Mouse (Mus musculus) stomach, embryonic 14.5 days (tissue): Measurements from ENCODE around the gene Pola1. TPM values are rescaled to one million over a fixed set of nuclear protein-coding genes. Genes with fewer than 3 reads are reported as not detected.

ENCODE experiments used
- ATAC-seq: fragments of 200-750 bp; cut with Nextera tagmentation; 2 replicates; pipeline ENCODE4 v1.8.0; 2017; ENCODE audit warnings: low read depth, moderate TSS enrichment; ENCODE audit not compliant: insufficient number of reproducible peaks, insufficient read depth, low FRiP score
- H3K27ac ChIP-seq: fragments of 300-500 bp; sonication (generic); 2 replicates; pipeline ENCODE4 v1.5.1; 2014; ENCODE audit warnings: mild to moderate bottlenecking, low read length, moderate library complexity, mixed read lengths
- H3K27me3 ChIP-seq: fragments of 300-500 bp; sonication (generic); 2 replicates; pipeline ENCODE4 v1.6.1; 2014; ENCODE audit warnings: low read length, control low read depth, mixed read lengths; ENCODE audit not compliant: control insufficient read depth, insufficient read depth
- H3K36me3 ChIP-seq: fragments of 300-500 bp; sonication (generic); 2 replicates; pipeline ENCODE4 v1.6.1; 2014; ENCODE audit warnings: mild to moderate bottlenecking, control low read depth, low read length, moderate library complexity, mixed read lengths; ENCODE audit not compliant: control insufficient read depth, insufficient read depth
- H3K4me1 ChIP-seq: fragments of 300-500 bp; sonication (generic); 2 replicates; pipeline ENCODE4 v1.6.1; 2014; ENCODE audit warnings: low read length, control low read depth, mixed read lengths; ENCODE audit not compliant: control insufficient read depth, insufficient read depth
- H3K4me2 ChIP-seq: fragments of 300-500 bp; sonication (generic); replicated peaks from 2 replicates; pipeline ENCODE4 v1.6.1; 2014; ENCODE audit warnings: low read depth, low read length, control low read depth
- H3K4me3 ChIP-seq: fragments of 300-500 bp; sonication (generic); 2 replicates; pipeline ENCODE4 v1.5.1; 2014; ENCODE audit warnings: low read depth, low read length, control low read depth
- H3K9ac ChIP-seq: fragments of 300-500 bp; sonication (generic); replicated peaks from 2 replicates; pipeline ENCODE4 v1.6.1; 2014; ENCODE audit warnings: low read depth, mild to moderate bottlenecking, control low read depth, low read length, moderate library complexity, mixed read lengths
- H3K9me3 ChIP-seq: fragments of 300-500 bp; sonication (generic); 2 replicates; pipeline ENCODE4 v1.6.1; 2016; ENCODE audit warnings: low read depth, low read length, control low read depth; ENCODE audit not compliant: control insufficient read depth
- whole genome bisulfite sequencing: fragments of 180-500 bp; shearing (Covaris S2); extraction: QIAGEN DNeasy Blood & Tissue Kit; methylation state at CpG from one replicate; pipeline ENCODE4 v1.1.7; 2014; 5-methylcytosine and 5-hydroxymethylcytosine counted together
- polyA plus RNA-seq: library from polyadenylated mRNA; unstranded; fragments of >200 nt; fragmentation: Nextera tagmentation; extraction: Ambion mirVana; gene quantifications from 2 replicates; pipeline ENCODE4 v1.2.1, GENCODE M21; 2014

Gene Pola1
- polyA plus RNA-seq, 1 experiment from 2014 or later = 22.7 TPM

GRCm38 (mm10) chrX:93305780-93306179 is 326.2 kb downstream of the Pola1 start:
- H3K27ac ChIP-seq = no peak overlapping the region
- 82% methylated on average over 7 of the region's 7 CpGs for WGBS
- H3K9ac ChIP-seq = no peak overlapping the region
- H3K27me3 ChIP-seq = peaks cover 1% of the 10 kb centered on the region; the same call in 1 of the 2 replicates
- ATAC-seq = no peak
- H3K36me3 ChIP-seq = no peaks in the 10 kb centered on the region
- no peak overlapping the region for H3K4me2 ChIP-seq
- H3K9me3 ChIP-seq = no peaks in the 10 kb centered on the region
- no peak overlapping the region for H3K4me3 ChIP-seq
- no peaks in the 10 kb centered on the region for H3K4me1 ChIP-seq

GRCm38 (mm10) chrX:93301798-93302197 is 330.2 kb downstream of the Pola1 start:
- Histone ChIP-seq H3K4me2 (no peak overlapping the region), H3K9me3 (no peaks in the 10 kb centered on the region), H3K27ac (no peak overlapping the region), H3K27me3 (peaks cover 25% of the 10 kb centered on the region; the same call in 1 of the 2 replicates), H3K4me1 (no peaks in the 10 kb centered on the region), H3K9ac (no peak overlapping the region), H3K36me3 (no peaks in the 10 kb centered on the region), H3K4me3 (no peak overlapping the region)
- no peak for ATAC-seq
- 18% methylated on average over 7 of the region's 7 CpGs for WGBS

- Histone ChIP-seq H3K27ac (no peak overlapping the region), H3K4me3 (no peak overlapping the region), H3K36me3 (no peaks in the 10 kb centered on the region), H3K4me2 (no peak overlapping the region), H3K27me3 (peaks cover 29% of the 10 kb centered on the region; the same call in 1 of the 2 replicates), H3K4me1 (no peaks in the 10 kb centered on the region), H3K9ac (no peak overlapping the region), H3K9me3 (no peaks in the 10 kb centered on the region)
- 27% methylated on average over 10 of the region's 10 CpGs for WGBS
- ATAC-seq = no peak
These were observed 331.7 kb downstream of the Pola1 start for GRCm38 (mm10) chrX:93300183-93300815.

GRCm38 (mm10) chrX:93299771-93300170 is 332.2 kb downstream of the Pola1 start:
- H3K9ac ChIP-seq = no peak overlapping the region
- 20% methylated on average over 6 of the region's 6 CpGs for WGBS
- ATAC-seq = no peak

GRCm38 (mm10) chrX:93299046-93299626 is 332.8 kb downstream of the Pola1 start:
- H3K4me3 ChIP-seq = peak overlapping the region; percentile 11; the same call in 1 of the 2 replicates
- H3K9ac ChIP-seq = no peak overlapping the region
- no peak overlapping the region for H3K27ac ChIP-seq
- H3K36me3 ChIP-seq = no peaks in the 10 kb centered on the region
- H3K27me3 ChIP-seq = peaks cover 35% of the 10 kb centered on the region; the same call in 1 of the 2 replicates
- 13% methylated on average over 34 of the region's 43 CpGs for WGBS
- H3K4me2 ChIP-seq = peak overlapping the region; percentile 23; the same call in 1 of the 2 replicates
- no peaks in the 10 kb centered on the region for H3K9me3 ChIP-seq
- no peak for ATAC-seq
- H3K4me1 ChIP-seq = no peaks in the 10 kb centered on the region

More at GRCm38 (mm10) chrX:93299771-93300170, 332.2 kb downstream of the Pola1 start:
- Histone ChIP-seq H3K27me3 (peaks cover 35% of the 10 kb centered on the region; the same call in 1 of the 2 replicates), H3K9me3 (no peaks in the 10 kb centered on the region), H3K27ac (no peak overlapping the region), H3K4me2 (no peak overlapping the region), H3K36me3 (no peaks in the 10 kb centered on the region), H3K4me1 (no peaks in the 10 kb centered on the region), H3K4me3 (no peak overlapping the region)

- Histone ChIP-seq H3K9me3 (no peaks in the 10 kb centered on the region), H3K27ac (no peak overlapping the region), H3K4me1 (no peaks in the 10 kb centered on the region), H3K9ac (no peak overlapping the region), H3K36me3 (no peaks in the 10 kb centered on the region), H3K4me3 (0 out of 2 replicates have a peak overlapping the region, but pooled peaks have one; percentile 2), H3K27me3 (peaks cover 38% of the 10 kb centered on the region; the same call in 1 of the 2 replicates), H3K4me2 (peak overlapping the region; percentile 18)
- 26% methylated on average over 40 of the region's 40 CpGs for WGBS
- no peak for ATAC-seq
These were observed 334.9 kb downstream of the Pola1 start for GRCm38 (mm10) chrX:93297001-93297441.

- ATAC-seq = no peak
- Histone ChIP-seq H3K27ac (no peak overlapping the region), H3K4me2 (no peak overlapping the region), H3K27me3 (peaks cover 37% of the 10 kb centered on the region; the same call in 1 of the 2 replicates), H3K9ac (no peak overlapping the region), H3K4me3 (no peak overlapping the region), H3K4me1 (no peaks in the 10 kb centered on the region), H3K9me3 (no peaks in the 10 kb centered on the region), H3K36me3 (no peaks in the 10 kb centered on the region)
- WGBS = 18% methylated on average over 5 of the region's 5 CpGs
These were observed 336.1 kb downstream of the Pola1 start for GRCm38 (mm10) chrX:93295819-93296218.

GRCm38 (mm10) chrX:93294736-93295490 is 337.0 kb downstream of the Pola1 start:
- Histone ChIP-seq H3K9me3 (no peaks in the 10 kb centered on the region), H3K4me2 (no peak overlapping the region), H3K4me1 (no peaks in the 10 kb centered on the region), H3K36me3 (no peaks in the 10 kb centered on the region), H3K4me3 (no peak overlapping the region), H3K9ac (no peak overlapping the region), H3K27me3 (peaks cover 31% of the 10 kb centered on the region), H3K27ac (no peak overlapping the region)
- ATAC-seq = no peak
- WGBS = 21% methylated on average over 25 of the region's 25 CpGs
